Mouse (Mus musculus) liver, embryonic 12.5 days (tissue): Measurements from ENCODE around the gene Cpa2. TPM values are rescaled to one million over a fixed set of nuclear protein-coding genes. Genes with fewer than 3 reads are reported as not detected.

Source experiments
- ATAC-seq: fragments of 200-750 bp; cut with Nextera tagmentation; 2 replicates; pipeline ENCODE4 v1.8.0; 2017; ENCODE audit warnings: moderate number of reproducible peaks, mild to moderate bottlenecking, moderate library complexity
- H3K27ac ChIP-seq: fragments of 300-500 bp; sonication (generic); 2 replicates; pipeline ENCODE4 v1.5.1; 2016; ENCODE audit warnings: mild to moderate bottlenecking
- H3K27me3 ChIP-seq: fragments of 300-500 bp; sonication (generic); replicated peaks from 2 replicates; pipeline ENCODE4 v1.6.1; 2016; ENCODE audit warnings: mild to moderate bottlenecking, moderate library complexity
- H3K36me3 ChIP-seq: fragments of 300-500 bp; sonication (generic); 2 replicates; pipeline ENCODE4 v1.6.1; 2016; ENCODE audit warnings: mild to moderate bottlenecking, moderate library complexity
- H3K4me1 ChIP-seq: fragments of 300-500 bp; sonication (generic); 2 replicates; pipeline ENCODE4 v1.6.1; 2016
- H3K4me2 ChIP-seq: fragments of 300-500 bp; sonication (generic); 2 replicates; pipeline ENCODE4 v1.6.1; 2016; ENCODE audit warnings: mild to moderate bottlenecking, moderate library complexity
- H3K4me3 ChIP-seq: fragments of 300-500 bp; sonication (generic); 2 replicates; pipeline ENCODE4 v1.5.1; 2016; ENCODE audit warnings: mild to moderate bottlenecking, moderate library complexity
- H3K9ac ChIP-seq: fragments of 300-500 bp; sonication (generic); 2 replicates; pipeline ENCODE4 v1.6.1; 2016; ENCODE audit warnings: mild to moderate bottlenecking, moderate library complexity
- H3K9me3 ChIP-seq: fragments of 300-500 bp; sonication (generic); replicated peaks from 2 replicates; pipeline ENCODE4 v1.6.1; 2016; ENCODE audit warnings: mild to moderate bottlenecking, moderate library complexity
- WGBS: fragments of 180-500 bp; shearing (Covaris S2); methylation state at CpG from one replicate; pipeline ENCODE4 v1.1.7; 2016; ENCODE audit not compliant: insufficient replicate concordance; 5-methylcytosine and 5-hydroxymethylcytosine counted together
- polyA plus RNA-seq: library from polyadenylated mRNA; unstranded; fragments of >200 nt; fragmentation: Nextera tagmentation; extraction: Ambion mirVana; gene quantifications from 2 replicates; pipeline ENCODE4 v1.2.1, GENCODE M21; 2016

Gene Cpa2
- polyA plus RNA-seq, 1 experiment from 2014 or later: 1.2 TPM

GRCm38 (mm10) chr6:30564051-30564450 is 22.7 kb downstream of the Cpa2 start:
- Histone ChIP-seq H3K4me1 (no peaks in the 10 kb centered on the region), H3K4me3 (no peak overlapping the region), H3K36me3 (no peaks in the 10 kb centered on the region), H3K9ac (no peak overlapping the region), H3K9me3 (no peaks in the 10 kb centered on the region), H3K27ac (no peak overlapping the region), H3K27me3 (0 out of 2 replicates have a peak, but pooled peaks cover 4% of the 10 kb centered on the region), H3K4me2 (no peak overlapping the region)
- no peak for ATAC-seq
- 78% methylated on average over 6 of the region's 6 CpGs for WGBS

GRCm38 (mm10) chr6:30568069-30568468 is 26.7 kb downstream of the Cpa2 start, which contains the start of gene Cpa4:
TSS of gene Cpa4 (plus strand) at chr6:30568369.
- H3K27ac ChIP-seq: no peak within 1 kb of the TSS
- peaks cover 13% of the 10 kb centered on the region; the same call in 1 of the 2 replicates for H3K27me3 ChIP-seq
- H3K9me3 ChIP-seq: no peaks in the 10 kb centered on the region
- H3K36me3 ChIP-seq: no peaks in the 10 kb centered on the region
- WGBS: 65% methylated on average over 5 of the region's 5 CpGs
- no peak for ATAC-seq
- no peak within 1 kb of the TSS for H3K4me3 ChIP-seq
- H3K4me2 ChIP-seq: no peak within 1 kb of the TSS
- no peaks in the 10 kb centered on the region for H3K4me1 ChIP-seq
- no peak within 1 kb of the TSS for H3K9ac ChIP-seq

GRCm38 (mm10) chr6:30569331-30569730 is 27.9 kb downstream of the Cpa2 start:
- H3K4me3 ChIP-seq: no peak overlapping the region
- WGBS: 80% methylated on average over 10 of the region's 10 CpGs
- H3K36me3 ChIP-seq: no peaks in the 10 kb centered on the region
- no peak overlapping the region for H3K27ac ChIP-seq
- H3K4me2 ChIP-seq: no peak overlapping the region
- H3K4me1 ChIP-seq: no peaks in the 10 kb centered on the region
- H3K9ac ChIP-seq: no peak overlapping the region
- no peak for ATAC-seq
- H3K27me3 ChIP-seq: peaks cover 13% of the 10 kb centered on the region; the same call in 1 of the 2 replicates
- no peaks in the 10 kb centered on the region for H3K9me3 ChIP-seq

- ATAC-seq: no peak
- peaks cover 13% of the 10 kb centered on the region; the same call in 1 of the 2 replicates for H3K27me3 ChIP-seq
- H3K27ac ChIP-seq: no peak overlapping the region
- H3K4me2 ChIP-seq: no peak overlapping the region
- H3K36me3 ChIP-seq: no peaks in the 10 kb centered on the region
- no peaks in the 10 kb centered on the region for H3K9me3 ChIP-seq
- H3K4me3 ChIP-seq: no peak overlapping the region
- H3K4me1 ChIP-seq: no peaks in the 10 kb centered on the region
- WGBS: 73% methylated on average over 5 of the region's 5 CpGs
- H3K9ac ChIP-seq: no peak overlapping the region
Observed at GRCm38 (mm10) chr6:30570012-30570411, 28.6 kb downstream of the Cpa2 start.

- H3K27ac ChIP-seq: peak overlapping the region; percentile 10; the same call in 1 of the 2 replicates
Observed at GRCm38 (mm10) chr6:30572456-30573311, 31.3 kb downstream of the Cpa2 start.

GRCm38 (mm10) chr6:30573380-30573779 is 32.0 kb downstream of the Cpa2 start:
- H3K9ac ChIP-seq: no peak overlapping the region
- H3K4me3 ChIP-seq: no peak overlapping the region
- no peak overlapping the region for H3K4me2 ChIP-seq
- H3K27ac ChIP-seq: no peak overlapping the region
- H3K27me3 ChIP-seq: peaks cover 13% of the 10 kb centered on the region
- 65% methylated on average over 5 of the region's 5 CpGs for WGBS
- no peaks in the 10 kb centered on the region for H3K9me3 ChIP-seq
- H3K36me3 ChIP-seq: no peaks in the 10 kb centered on the region
- no peaks in the 10 kb centered on the region for H3K4me1 ChIP-seq
- no peak for ATAC-seq

More at GRCm38 (mm10) chr6:30572456-30573311, 31.3 kb downstream of the Cpa2 start:
- Histone ChIP-seq H3K9ac (no peak overlapping the region), H3K9me3 (no peaks in the 10 kb centered on the region), H3K27me3 (peaks cover 13% of the 10 kb centered on the region), H3K4me3 (no peak overlapping the region), H3K36me3 (no peaks in the 10 kb centered on the region), H3K4me1 (no peaks in the 10 kb centered on the region), H3K4me2 (no peak overlapping the region)
- no peak for ATAC-seq
- WGBS: 67% methylated on average over 20 of the region's 20 CpGs

- WGBS: 78% methylated on average over 1 of the region's 1 CpGs
- no peak for ATAC-seq
- no peaks in the 10 kb centered on the region for H3K4me1 ChIP-seq
Observed at GRCm38 (mm10) chr6:30574945-30575344, 33.6 kb downstream of the Cpa2 start.

GRCm38 (mm10) chr6:30576477-30577203 is 35.3 kb downstream of the Cpa2 start:
- H3K27me3 ChIP-seq: peaks cover 4% of the 10 kb centered on the region; the same call in 1 of the 2 replicates
- no peak overlapping the region for H3K4me3 ChIP-seq
- H3K9me3 ChIP-seq: no peaks in the 10 kb centered on the region
- H3K4me2 ChIP-seq: no peak overlapping the region
- no peaks in the 10 kb centered on the region for H3K4me1 ChIP-seq
- no peak overlapping the region for H3K27ac ChIP-seq
- H3K36me3 ChIP-seq: no peaks in the 10 kb centered on the region
- no peak overlapping the region for H3K9ac ChIP-seq
- 71% methylated on average over 17 of the region's 17 CpGs for WGBS
- ATAC-seq: no peak

More at GRCm38 (mm10) chr6:30574945-30575344, 33.6 kb downstream of the Cpa2 start:
- no peaks in the 10 kb centered on the region for H3K36me3 ChIP-seq
- no peak overlapping the region for H3K9ac ChIP-seq
- H3K4me2 ChIP-seq: no peak overlapping the region
- peaks cover 8% of the 10 kb centered on the region for H3K27me3 ChIP-seq
- no peak overlapping the region for H3K27ac ChIP-seq
- H3K4me3 ChIP-seq: no peak overlapping the region
- no peaks in the 10 kb centered on the region for H3K9me3 ChIP-seq

GRCm38 (mm10) chr6:30579961-30580840 is 38.8 kb downstream of the Cpa2 start:
- Histone ChIP-seq H3K9me3 (no peaks in the 10 kb centered on the region), H3K4me1 (no peaks in the 10 kb centered on the region), H3K27ac (no peak overlapping the region), H3K4me2 (no peak overlapping the region), H3K27me3 (peaks cover 4% of the 10 kb centered on the region; the same call in 1 of the 2 replicates), H3K36me3 (no peaks in the 10 kb centered on the region), H3K4me3 (no peak overlapping the region), H3K9ac (no peak overlapping the region)
- no peak for ATAC-seq
- WGBS: 71% methylated on average over 17 of the region's 17 CpGs

- H3K4me1 ChIP-seq: no peaks in the 10 kb centered on the region
- no peak for ATAC-seq
- no peak overlapping the region for H3K9ac ChIP-seq
Observed at GRCm38 (mm10) chr6:30580841-30581176, 39.4 kb downstream of the Cpa2 start.

GRCm38 (mm10) chr6:30586886-30587442 is 45.6 kb downstream of the Cpa2 start:
- Histone ChIP-seq H3K36me3 (no peaks in the 10 kb centered on the region), H3K9ac (no peak overlapping the region), H3K4me1 (no peaks in the 10 kb centered on the region), H3K4me2 (no peak overlapping the region), H3K27ac (no peak overlapping the region), H3K9me3 (no peaks in the 10 kb centered on the region), H3K4me3 (no peak overlapping the region), H3K27me3 (peaks cover 4% of the 10 kb centered on the region; the same call in 1 of the 2 replicates)
- WGBS: 76% methylated on average over 7 of the region's 7 CpGs
- no peak for ATAC-seq

More at GRCm38 (mm10) chr6:30580841-30581176, 39.4 kb downstream of the Cpa2 start:
- Histone ChIP-seq H3K4me2 (no peak overlapping the region), H3K36me3 (no peaks in the 10 kb centered on the region), H3K9me3 (no peaks in the 10 kb centered on the region), H3K4me3 (no peak overlapping the region), H3K27ac (no peak overlapping the region), H3K27me3 (peaks cover 4% of the 10 kb centered on the region; the same call in 1 of the 2 replicates)
- 67% methylated on average over 8 of the region's 8 CpGs for WGBS
